Mouse (Mus musculus) cerebellum, adult 11-12 months (tissue): ENCODE data around the gene Thap11.
A peak's percentile ranks its signal among the peaks of the same experiment; 100 is the strongest.

Experiments
- DNase-seq: peaks from one replicate; pipeline ENCODE4 v3.0.0; 2022

Gene Thap11

DNA sequence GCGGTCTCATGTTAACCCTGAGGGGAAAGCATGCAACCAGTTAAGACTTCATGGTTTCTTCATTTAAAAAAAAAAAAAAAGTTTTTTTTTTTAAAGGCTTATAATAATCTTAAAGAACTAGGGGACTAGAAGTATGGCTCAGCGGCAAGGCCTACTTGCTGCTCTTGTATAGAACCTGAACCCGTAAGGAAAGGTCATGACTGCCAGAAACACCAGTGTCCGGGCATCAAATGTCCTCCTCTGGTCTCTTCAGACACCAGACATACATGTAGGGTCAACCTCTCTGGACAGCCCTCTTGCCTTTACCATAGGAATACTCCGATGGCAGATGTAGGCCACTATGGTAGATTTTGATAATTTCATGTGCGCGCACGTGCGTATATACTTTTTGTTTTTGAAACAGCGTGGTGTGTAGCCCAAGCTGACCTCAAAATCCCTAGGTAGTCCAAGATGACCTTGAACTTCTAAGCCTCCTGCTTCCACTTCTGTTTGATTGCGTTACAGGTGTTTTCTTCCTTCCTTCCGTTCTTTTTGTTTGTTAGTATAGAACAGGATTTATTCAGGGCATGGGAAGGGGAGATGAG lies 2.7 kb upstream of the Thap11 start:
- DNase-seq: peak; percentile 42

GRCm38 (mm10) chr8:105853178-105853577 lies 1.8 kb upstream of the Thap11 start, which contains the start of gene Cenpt:
Gene Cenpt (minus strand): TSS chr8:105853278.
- peak; percentile 45 for DNase-seq

- DNase-seq: peak; percentile 58
Observed at GRCm38 (mm10) chr8:105854303-105854702, 629 bp upstream of the Thap11 start.

- DNase-seq: peak; percentile 69
Observed at GRCm38 (mm10) chr8:105855248-105856167, 576 bp downstream of the Thap11 start.

DNA sequence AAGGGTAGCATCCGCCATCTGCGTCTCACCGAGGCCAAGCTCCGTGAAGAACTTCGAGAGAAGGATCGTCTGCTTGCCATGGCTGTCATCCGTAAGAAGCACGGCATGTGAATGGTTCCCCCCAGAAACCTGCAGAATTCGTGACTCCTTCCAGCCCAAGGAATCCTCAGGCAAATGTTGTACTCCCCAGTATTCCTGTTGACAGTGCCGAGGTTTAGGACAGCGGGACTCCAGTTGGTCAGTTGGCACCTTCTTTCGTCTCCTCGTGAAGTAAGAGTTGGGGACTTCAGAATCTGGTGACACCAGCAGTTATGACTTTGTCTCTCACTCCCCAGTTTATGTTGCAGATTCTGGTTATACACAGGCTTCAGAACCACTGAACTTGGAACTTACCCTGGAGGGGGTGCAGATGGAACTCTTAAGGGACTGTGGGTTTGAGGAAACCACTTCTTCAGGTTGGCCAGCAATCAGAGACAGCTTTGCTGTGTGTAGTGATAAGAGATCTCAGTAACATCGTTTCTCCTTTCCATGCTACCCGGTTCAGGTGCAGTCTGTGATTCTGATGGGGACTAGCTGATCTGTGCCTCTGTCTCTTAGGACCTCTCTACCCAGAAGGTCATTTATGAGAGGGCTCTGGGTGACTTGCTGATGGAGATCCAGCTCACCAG lies 1.4 kb downstream of the Thap11 start:
- no peak for DNase-seq

DNA sequence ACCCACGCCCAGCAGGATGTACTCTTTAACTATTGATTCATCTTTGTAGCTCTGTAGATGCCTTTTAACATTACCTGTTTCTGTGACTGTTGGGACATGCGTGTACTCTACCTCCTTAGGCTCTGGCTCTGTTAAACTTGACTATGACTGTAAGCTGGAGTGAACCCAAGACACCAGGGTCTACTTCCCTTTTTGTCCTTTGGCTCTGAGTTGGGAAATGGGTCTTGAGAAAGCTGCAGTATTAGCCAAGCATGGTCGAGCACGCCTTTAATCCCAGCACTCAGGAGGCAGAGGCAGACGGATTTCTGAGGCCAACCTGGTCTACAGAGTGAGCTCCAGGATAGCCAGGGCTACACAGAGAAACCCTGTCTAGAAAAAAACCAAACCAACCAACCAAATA lies 3.6 kb downstream of the Thap11 start:
- DNase-seq: peak; percentile 29

- DNase-seq: no peak
Observed at GRCm38 (mm10) chr8:105859314-105859713, 4.4 kb downstream of the Thap11 start.

DNA sequence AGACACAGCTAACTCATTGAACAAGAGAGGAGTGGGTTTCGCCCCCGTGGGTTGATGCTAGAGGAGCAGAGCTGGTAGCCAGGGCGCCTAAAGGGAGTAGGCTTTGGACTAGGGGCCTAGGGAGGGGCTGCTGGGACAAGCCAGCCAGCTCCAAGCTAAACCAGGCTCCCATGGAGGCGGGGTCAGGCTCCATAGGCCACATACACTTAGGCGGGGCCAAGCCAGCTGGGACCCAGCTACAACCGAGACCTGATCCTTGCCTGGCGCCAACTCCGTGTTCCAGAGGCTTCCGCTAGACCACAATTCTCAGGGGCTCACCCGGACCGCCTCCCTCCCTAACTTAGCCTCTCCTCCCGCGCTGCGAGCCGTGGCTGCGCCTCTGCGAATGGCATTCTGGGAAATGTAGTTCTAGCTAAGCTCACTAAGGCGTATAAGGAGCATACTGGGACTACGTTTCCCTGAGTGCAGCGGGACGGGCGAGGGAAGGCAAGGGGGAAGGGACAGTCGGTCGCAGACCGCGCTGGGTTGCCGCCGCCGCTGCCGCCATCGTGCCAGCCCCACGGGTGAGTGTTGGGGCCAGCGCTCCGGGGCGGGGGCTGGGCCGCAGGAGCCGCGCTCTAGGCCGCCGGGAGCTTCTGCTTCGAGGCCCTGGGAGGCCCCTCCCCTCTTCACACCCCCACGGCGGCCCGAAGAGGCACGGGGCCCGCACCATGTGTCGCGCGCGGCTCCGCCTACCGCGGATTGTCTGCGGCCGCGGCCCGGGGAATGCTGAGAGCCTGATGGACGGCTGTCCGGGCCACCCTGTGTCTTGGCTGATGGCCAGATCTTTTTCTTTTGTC lies 5.4 kb downstream of the Thap11 start, which contains the start of gene Nutf2:
TSS of gene Nutf2 (plus strand) at position 438 of the 839 bp plus-strand sequence.
- DNase-seq: peak; percentile 97

DNA sequence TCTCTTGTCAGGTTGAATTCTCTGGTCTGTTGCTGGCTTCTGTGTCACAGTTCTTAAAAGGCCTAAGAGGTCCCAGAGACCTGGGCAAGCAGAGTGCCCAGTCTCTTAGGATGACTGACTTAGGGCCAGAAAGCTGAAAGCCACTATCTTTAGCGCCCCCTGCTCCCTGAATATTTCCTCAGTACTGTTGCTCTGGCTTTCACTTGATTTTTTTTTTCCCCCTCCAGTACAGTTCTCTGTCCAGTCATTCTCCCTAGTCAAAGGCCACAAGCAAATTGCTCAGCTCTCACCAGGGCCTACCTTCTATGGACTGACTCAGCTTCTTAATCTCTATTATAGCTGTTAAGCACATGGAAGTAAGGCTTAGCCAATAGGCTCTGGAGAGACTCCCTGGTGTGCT lies 7.0 kb downstream of the Thap11 start:
- peak; percentile 19 for DNase-seq

DNA sequence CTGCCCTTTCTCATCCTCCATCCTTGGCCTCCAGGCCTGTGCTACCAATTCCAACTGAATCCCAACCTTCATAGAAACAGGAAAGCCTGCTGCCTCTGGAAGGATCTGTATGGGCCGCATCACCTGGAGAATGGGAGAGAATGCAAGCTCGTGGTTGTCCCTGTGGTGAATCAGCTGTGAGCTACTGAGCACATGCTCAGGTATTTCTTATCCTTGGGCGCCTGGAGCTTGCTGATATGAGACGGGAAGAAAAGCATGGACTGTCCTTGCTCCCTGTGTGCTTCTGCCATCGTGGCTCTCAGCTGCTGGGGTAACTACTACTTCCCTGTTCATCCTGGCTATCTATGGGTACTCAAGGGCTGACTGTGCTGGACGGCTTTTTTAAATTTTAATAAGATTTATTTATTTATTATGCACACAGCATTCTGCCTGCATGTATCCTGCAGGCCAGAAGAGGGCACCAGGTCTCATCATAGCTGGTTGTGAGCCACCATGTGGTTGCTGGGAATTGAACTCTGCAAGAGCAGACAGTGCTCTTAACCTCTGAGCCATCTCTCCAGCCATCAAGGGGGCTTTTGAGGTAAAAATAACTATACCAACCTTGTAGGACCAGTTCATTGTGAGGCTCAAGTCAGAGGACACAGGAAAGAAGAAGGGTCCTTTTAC lies 11.6 kb downstream of the Thap11 start:
- DNase-seq: no peak

- DNase-seq: no peak
Observed at GRCm38 (mm10) chr8:105874301-105874700, 19.4 kb downstream of the Thap11 start.

GRCm38 (mm10) chr8:105880754-105881520 lies 26.0 kb downstream of the Thap11 start, which contains the start of gene Edc4:
Gene Edc4 (plus strand): TSS chr8:105880881.
- peak; percentile 74 for DNase-seq

DNA sequence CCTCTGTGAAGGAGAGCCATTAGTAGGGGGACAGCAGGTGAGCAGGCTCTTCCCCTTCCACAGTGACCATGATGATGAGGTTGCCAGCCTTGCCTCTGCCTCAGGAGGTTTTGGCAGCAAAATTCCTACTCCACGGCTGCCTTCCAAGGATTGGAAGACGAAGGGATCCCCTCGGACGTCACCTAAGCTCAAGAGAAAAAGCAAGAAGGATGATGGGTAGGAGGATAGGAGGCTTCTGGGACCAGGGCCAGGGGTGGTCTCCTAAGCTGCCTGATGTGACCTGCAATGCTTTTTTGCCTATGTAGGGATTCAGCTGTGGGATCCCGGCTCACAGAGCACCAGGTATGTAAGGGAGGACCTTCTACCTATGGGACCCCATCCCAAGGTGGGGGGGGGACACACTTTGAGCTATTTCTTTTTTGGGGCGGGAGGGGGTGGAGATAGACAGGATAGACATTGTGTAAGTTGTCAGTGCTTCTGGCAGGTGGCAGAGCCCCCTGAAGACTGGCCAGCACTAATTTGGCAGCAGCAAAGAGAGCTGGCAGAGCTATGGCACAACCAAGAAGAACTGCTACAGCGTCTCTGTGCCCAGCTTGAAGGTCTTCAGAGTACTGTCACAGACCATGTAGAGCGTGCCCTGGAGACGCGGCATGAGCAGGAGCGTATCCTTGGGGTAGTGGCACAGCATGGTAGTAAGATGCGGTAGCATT lies 35.0 kb downstream of the Thap11 start:
- DNase-seq: no peak

GRCm38 (mm10) chr8:105890870-105891269 lies 35.9 kb downstream of the Thap11 start:
- DNase-seq: no peak

DNA sequence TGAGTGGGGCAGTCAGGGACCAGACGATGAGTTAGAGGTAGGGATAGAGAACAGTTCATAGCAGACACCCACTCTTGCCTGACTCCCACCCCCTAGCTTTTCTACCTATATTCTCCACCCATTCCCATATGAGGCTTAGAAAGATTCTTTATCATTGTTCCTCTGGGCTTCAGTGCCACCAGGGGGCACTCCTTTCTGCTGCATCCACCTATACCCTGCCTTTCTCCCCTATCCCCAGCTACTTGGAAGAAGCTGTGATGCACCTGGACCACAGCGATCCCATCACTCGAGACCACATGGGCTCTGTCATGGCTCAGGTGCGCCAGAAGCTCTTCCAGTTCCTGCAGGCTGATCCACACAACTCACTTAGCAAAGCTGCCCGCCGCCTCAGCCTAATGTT lies 37.5 kb downstream of the Thap11 start:
- no peak for DNase-seq

- DNase-seq: peak; percentile 55
Observed at GRCm38 (mm10) chr8:105893339-105893738, 38.4 kb downstream of the Thap11 start, which contains the start of gene Nrn1l. Gene Nrn1l (plus strand): TSS chr8:105893567.

- no peak for DNase-seq
Observed at GRCm38 (mm10) chr8:105897801-105898480, 43.0 kb downstream of the Thap11 start.

- DNase-seq: peak; percentile 92
Observed at GRCm38 (mm10) chr8:105900180-105900940, 45.4 kb downstream of the Thap11 start, which contains the start of gene Pskh1. Gene Pskh1 (plus strand): TSS chr8:105900441.
